Mouse (Mus musculus) olfactory bulb, adult 2 months (tissue): ENCODE data around the gene Tle6.

Source experiments
- CTCF ChIP-seq: fragments of 200-500 bp; IDR thresholded peaks from 2 replicates; pipeline ENCODE4 v1.5.1; 2012; ENCODE audit warnings: low read depth, mild to moderate bottlenecking, low read length, moderate library complexity; ENCODE audit not compliant: insufficient read depth
- POLR2A ChIP-seq: fragments of 200-500 bp; IDR thresholded peaks from 2 replicates; pipeline ENCODE4 v1.6.1; 2012; ENCODE audit warnings: mild to moderate bottlenecking, low read depth, low read length, moderate library complexity; ENCODE audit not compliant: insufficient read depth

DNA sequence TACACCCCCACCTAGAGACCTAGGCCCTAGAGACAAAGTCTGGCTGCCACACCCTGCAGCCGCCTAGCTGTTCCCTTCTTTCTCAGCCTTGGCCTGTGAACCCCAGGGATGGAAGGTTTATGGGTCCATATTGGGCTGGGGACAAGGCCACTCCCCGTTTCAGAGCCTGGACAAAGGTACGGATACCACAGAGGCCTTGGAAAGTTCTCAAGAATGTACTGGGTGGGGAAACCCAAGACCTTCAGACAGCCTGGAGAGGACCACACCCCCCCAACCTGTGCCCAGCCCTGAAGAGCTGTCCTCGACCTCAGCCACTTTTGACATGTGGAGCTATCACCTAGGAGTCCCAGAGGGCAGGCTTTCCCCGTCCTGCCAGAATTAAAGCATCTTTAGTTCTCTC, 51.9 kb downstream of the Tle6 start:
- TF ChIP-seq CTCF (no peak), POLR2A (no peak)
